Mouse (Mus musculus): ENCODE measurements around the gene Dnajb11.

DNA sequence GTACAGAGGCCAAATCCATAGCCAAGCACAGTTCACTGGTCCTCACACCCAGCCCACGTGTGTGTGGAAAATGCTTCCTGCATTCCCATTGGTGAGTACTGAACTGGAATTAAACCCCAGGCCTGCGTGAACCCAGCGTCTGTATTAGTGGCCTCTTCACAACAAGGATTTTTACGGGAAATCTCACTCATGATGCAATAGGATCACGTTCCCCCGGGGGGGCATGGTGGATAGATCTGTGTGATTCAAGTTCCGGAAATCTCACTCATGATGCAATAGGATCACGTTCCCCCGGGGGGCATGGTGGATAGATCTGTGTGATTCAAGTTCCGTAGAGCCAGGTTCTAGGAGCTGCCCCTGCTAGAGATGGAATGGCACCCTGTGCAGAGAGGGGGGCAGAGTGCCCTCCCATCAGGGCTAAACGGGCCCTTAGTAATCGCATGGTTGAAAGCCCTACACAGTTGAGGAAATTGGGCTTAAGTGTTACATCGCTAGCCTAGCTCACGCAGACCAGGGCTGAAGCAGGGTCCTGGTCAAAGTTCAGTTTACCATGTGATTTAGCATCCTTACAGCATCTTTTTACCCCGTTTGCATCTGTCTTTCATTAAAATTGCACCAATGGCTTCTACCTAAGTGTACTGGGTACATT lies 61.1 kb downstream of the Dnajb11 start:
- TF ChIP-seq MAFK (IDR thresholded peaks at IDR 0.05; ENCODE audit: insufficient read depth, low read depth, low read length) (no peak), ZNF384 (IDR thresholded peaks at IDR 0.05; ENCODE audit: low read depth, low read length) (no peak)
